Mouse (Mus musculus): ENCODE results near the gene Elavl4.

GRCm38 (mm10) chr4:110360568-110360967 lies 8.9 kb upstream of the Elavl4 start:
- no peak for TF ChIP-seq CTCF (IDR thresholded peaks at IDR 0.05; ENCODE audit: low read depth)
- TF ChIP-seq EP300 (IDR thresholded peaks at IDR 0.05; ENCODE audit: low read depth), result no peak
